ENCODE assay signal across 9 mouse cellular contexts in genomic region chr1:74770727-74771466, GRCm38 (mm10). TPM values are rescaled to one million over a fixed set of nuclear protein-coding genes. Genes with fewer than 3 reads are reported as not detected.
A peak's percentile ranks its signal among the peaks of the same experiment; 100 is the strongest.
DNase-seq lines count a peak whose midpoint lies in the region; ATAC-seq and TF ChIP-seq lines count a peak whose summit lies in the region.
"Had no signal": no experiment of that assay in that cellular context is flagged by ENCODE, and none has a peak within 500 bp of the region (broad histone marks: within the 10 kb centered on the region; RNA-seq: fewer than 3 reads in every experiment).

No protein-coding gene starts in this region.

- intact Hi-C loops in gastrocnemius, adult 2 months (cut with DNase I) = no loop called here
- intact Hi-C loops in gastrocnemius, postnatal 14 days (cut with DNase I; ENCODE audit: low total_unique reads) = no loop called here
- intact Hi-C loops in left cerebral cortex, postnatal 14 days (cut with DNase I) = no loop called here

- no peak for TF ChIP-seq POLR2A in ES-Bruce4 (IDR thresholded peaks at IDR 0.05; ENCODE audit: insufficient read depth, low read length)

- no peaks in the 10 kb centered on the region for H3K9me3 ChIP-seq in ES-Bruce4 (replicated peaks; ENCODE audit: control insufficient read depth, insufficient read depth, low read length, poor library complexity, severe bottlenecking)
- no peaks in the 10 kb centered on the region for H3K9me3 ChIP-seq in heart, postnatal 0 days (replicated peaks; ENCODE audit: control insufficient read depth, low read length)

- no peak for TF ChIP-seq CTCF in gastrocnemius, adult 2 months (IDR thresholded peaks at IDR 0.05)
- no peak for TF ChIP-seq CTCF in ES-Bruce4 (IDR thresholded peaks at IDR 0.05; ENCODE audit: low read depth, low read length)
- no peak for TF ChIP-seq CTCF in heart, postnatal 0 days (IDR thresholded peaks at IDR 0.05; ENCODE audit: low read depth)

- peak overlapping the region; percentile 96 for H3K4me2 ChIP-seq in heart, postnatal 0 days (ENCODE audit: low read depth, low read length)

- no peak for ATAC-seq in heart, postnatal 0 days (ENCODE audit: insufficient read depth, low read depth)
- ATAC-seq in erythroid progenitor cell, adult 5-6 weeks (replicated peaks; ENCODE audit: low FRiP score, poor library complexity, severe bottlenecking) = no peak

- no peak overlapping the region for H3K27ac ChIP-seq in gastrocnemius, adult 2 months
- H3K27ac ChIP-seq in ES-Bruce4 (ENCODE audit: insufficient read depth, low read length) = no peak overlapping the region
- no peak overlapping the region for H3K27ac ChIP-seq in heart, postnatal 0 days (ENCODE audit: low read depth)

- 2% methylated on average over 35 of the region's 35 CpGs for WGBS in heart, postnatal 0 days

- no peaks in the 10 kb centered on the region for H3K36me3 ChIP-seq in ES-Bruce4 (ENCODE audit: control insufficient read depth, insufficient read depth, low read length, poor library complexity, severe bottlenecking)
- H3K36me3 ChIP-seq in heart, postnatal 0 days (replicated peaks; ENCODE audit: control insufficient read depth, insufficient read depth, low read length) = no peaks in the 10 kb centered on the region

- TF ChIP-seq EP300 in ES-Bruce4 (IDR thresholded peaks at IDR 0.05; ENCODE audit: insufficient read depth, low read depth, low read length) = no peak
- TF ChIP-seq EP300 in heart, postnatal 0 days (IDR thresholded peaks at IDR 0.05; ENCODE audit: low read depth) = no peak

- no peak for DNase-seq in gastrocnemius, adult 2 months
- DNase-seq in gastrocnemius, postnatal 14 days = no peak
- DNase-seq in heart, postnatal 0 days (ENCODE audit: low spot score) = no peak
- DNase-seq in mesoderm, embryonic 11.5 days (ENCODE audit: low read depth, low spot score) = peak; percentile 56
- no peak for DNase-seq in left cerebral cortex, postnatal 14 days (ENCODE audit: low spot score in 2 of 2)
- DNase-seq in gastrocnemius, postnatal 25 days = no peak

- H3K4me1 ChIP-seq in ES-Bruce4 (ENCODE audit: control insufficient read depth, insufficient read depth, low read length) = no peaks in the 10 kb centered on the region
- H3K4me1 ChIP-seq in heart, postnatal 0 days (ENCODE audit: control insufficient read depth, insufficient read depth) = peaks cover 17% of the 10 kb centered on the region

- H3K9ac ChIP-seq in ES-Bruce4 (ENCODE audit: low read depth, poor library complexity, severe bottlenecking) = peak overlapping the region; percentile 37
- no peak overlapping the region; the same call in 1 of the 2 replicates for H3K9ac ChIP-seq in heart, postnatal 0 days (replicated peaks; ENCODE audit: low read depth, low read length)

- H3K27me3 ChIP-seq in ES-Bruce4 (ENCODE audit: control insufficient read depth, insufficient read depth, low read length, poor library complexity, severe bottlenecking) = peaks cover 24% of the 10 kb centered on the region
- peaks cover 71% of the 10 kb centered on the region for H3K27me3 ChIP-seq in heart, postnatal 0 days (ENCODE audit: control insufficient read depth, insufficient read depth, low read length)

- peak overlapping the region; percentile 75 for H3K4me3 ChIP-seq in gastrocnemius, adult 2 months
- H3K4me3 ChIP-seq in ES-Bruce4 (ENCODE audit: low read depth, low read length) = peak overlapping the region; percentile 42
- H3K4me3 ChIP-seq in heart, postnatal 0 days (ENCODE audit: low read depth, low read length) = peak overlapping the region; percentile 53
- H3K4me3 ChIP-seq: megakaryocyte, embryonic 14.5 days had no signal

RNA-seq across cellular contexts. Expression of gene Wnt6, which starts 0.8 kb away (rescaled TPM):
- under 1 TPM; 0.39 to 0.77 TPM for total RNA-seq in gastrocnemius, adult 2 months (2021)
- 1 to 10 TPM in 1 of 2 experiments, under 1 TPM in 1; 0.49 to 1.7 TPM for total RNA-seq in gastrocnemius, postnatal 14 days (2021)
- 5.0 and 5.6 TPM in 2 replicates for polyA plus RNA-seq in ES-Bruce4 (2011; ENCODE audit: insufficient read depth, insufficient read length, low read depth, missing spikeins)
- total RNA-seq in heart, postnatal 0 days (2014; rRNA removed; ENCODE audit: low replicate concordance) = 0.23 and 0.88 TPM in 2 replicates
- polyA plus RNA-seq in heart, postnatal 0 days (2015; fragmentation: Nextera tagmentation; extraction: Ambion mirVana) = 0.11 and 0.21 TPM in 2 replicates
- 1 to 10 TPM; 2.0 to 2.8 TPM for total RNA-seq in left cerebral cortex, postnatal 14 days (2021)
- total RNA-seq in gastrocnemius, postnatal 25 days (2021) = under 1 TPM; 0.46 TPM
- total RNA-seq in erythroid progenitor cell, adult 5-6 weeks (2015; ENCODE audit: low replicate concordance) = not detected in 2 replicates
- not detected in 2 replicates for total RNA-seq in erythroid progenitor cell, adult 5-6 weeks (2017; ENCODE audit: low replicate concordance)

RNA-seq across cellular contexts. Expression of gene Wnt10a, which starts 20.4 kb away (rescaled TPM):
- total RNA-seq in gastrocnemius, adult 2 months (2021) = under 1 TPM in 1 of 2 experiments, not detected in 1; 0.39 TPM
- under 1 TPM in 1 of 2 experiments, not detected in 1; 0.10 TPM for total RNA-seq in gastrocnemius, postnatal 14 days (2021)
- 0.79 and 0.81 TPM in 2 replicates for polyA plus RNA-seq in ES-Bruce4 (2011; ENCODE audit: insufficient read depth, insufficient read length, low read depth, missing spikeins)
- total RNA-seq in heart, postnatal 0 days (2014; rRNA removed; ENCODE audit: low replicate concordance) = not detected in 2 replicates
- polyA plus RNA-seq in heart, postnatal 0 days (2015; fragmentation: Nextera tagmentation; extraction: Ambion mirVana) = not detected in 2 replicates
- total RNA-seq in left cerebral cortex, postnatal 14 days (2021) = 1 to 10 TPM; 2.7 to 3.4 TPM
- not detected for total RNA-seq in gastrocnemius, postnatal 25 days (2021)
- not detected in 2 replicates for total RNA-seq in erythroid progenitor cell, adult 5-6 weeks (2015; ENCODE audit: low replicate concordance)
- total RNA-seq in erythroid progenitor cell, adult 5-6 weeks (2017; ENCODE audit: low replicate concordance) = not detected in 2 replicates

RNA-seq across cellular contexts. Expression of gene Prkag3, which starts 21.9 kb away (rescaled TPM):
- total RNA-seq in gastrocnemius, adult 2 months (2021) = 100 to 1,000 TPM in 1 of 2 experiments, 10 to 100 TPM in 1; 61.6 to 111 TPM
- total RNA-seq in gastrocnemius, postnatal 14 days (2021) = 100 to 1,000 TPM in 1 of 2 experiments, 10 to 100 TPM in 1; 76.2 to 109 TPM
- polyA plus RNA-seq in ES-Bruce4 (2011; ENCODE audit: insufficient read depth, insufficient read length, low read depth, missing spikeins) = 0.21 and 0.23 TPM in 2 replicates
- total RNA-seq in heart, postnatal 0 days (2014; rRNA removed; ENCODE audit: low replicate concordance) = 2.4 and 9.6 TPM in 2 replicates
- 2.0 and 2.5 TPM in 2 replicates for polyA plus RNA-seq in heart, postnatal 0 days (2015; fragmentation: Nextera tagmentation; extraction: Ambion mirVana)
- not detected for total RNA-seq in left cerebral cortex, postnatal 14 days (2021)
- total RNA-seq in gastrocnemius, postnatal 25 days (2021) = 10 to 100 TPM; 54.4 to 93.4 TPM
- not detected in 2 replicates for total RNA-seq in erythroid progenitor cell, adult 5-6 weeks (2015; ENCODE audit: low replicate concordance)
- total RNA-seq in erythroid progenitor cell, adult 5-6 weeks (2017; ENCODE audit: low replicate concordance) = not detected in 2 replicates

RNA-seq across cellular contexts. Expression of gene Cyp27a1, which starts 57.5 kb away (rescaled TPM):
- 10 to 100 TPM; 37.7 to 75.4 TPM for total RNA-seq in gastrocnemius, adult 2 months (2021)
- total RNA-seq in gastrocnemius, postnatal 14 days (2021) = 10 to 100 TPM in 1 of 2 experiments, 1 to 10 TPM in 1; 9.9 to 22.2 TPM
- polyA plus RNA-seq in ES-Bruce4 (2011; ENCODE audit: insufficient read depth, insufficient read length, low read depth, missing spikeins) = 1.9 and 2.5 TPM in 2 replicates
- 6.7 and 13.5 TPM in 2 replicates for total RNA-seq in heart, postnatal 0 days (2014; rRNA removed; ENCODE audit: low replicate concordance)
- 10.5 and 11.9 TPM in 2 replicates for polyA plus RNA-seq in heart, postnatal 0 days (2015; fragmentation: Nextera tagmentation; extraction: Ambion mirVana)
- 1 to 10 TPM; 1.5 to 2.8 TPM for total RNA-seq in left cerebral cortex, postnatal 14 days (2021)
- 10 to 100 TPM; 32.4 to 36.4 TPM for total RNA-seq in gastrocnemius, postnatal 25 days (2021)
- total RNA-seq in erythroid progenitor cell, adult 5-6 weeks (2015; ENCODE audit: low replicate concordance) = 5.4 and 15.5 TPM in 2 replicates
- total RNA-seq in erythroid progenitor cell, adult 5-6 weeks (2017; ENCODE audit: low replicate concordance) = 0.98 and 3.6 TPM in 2 replicates
